Mouse (Mus musculus): ENCODE results near the gene Ralgps1.

DNA sequence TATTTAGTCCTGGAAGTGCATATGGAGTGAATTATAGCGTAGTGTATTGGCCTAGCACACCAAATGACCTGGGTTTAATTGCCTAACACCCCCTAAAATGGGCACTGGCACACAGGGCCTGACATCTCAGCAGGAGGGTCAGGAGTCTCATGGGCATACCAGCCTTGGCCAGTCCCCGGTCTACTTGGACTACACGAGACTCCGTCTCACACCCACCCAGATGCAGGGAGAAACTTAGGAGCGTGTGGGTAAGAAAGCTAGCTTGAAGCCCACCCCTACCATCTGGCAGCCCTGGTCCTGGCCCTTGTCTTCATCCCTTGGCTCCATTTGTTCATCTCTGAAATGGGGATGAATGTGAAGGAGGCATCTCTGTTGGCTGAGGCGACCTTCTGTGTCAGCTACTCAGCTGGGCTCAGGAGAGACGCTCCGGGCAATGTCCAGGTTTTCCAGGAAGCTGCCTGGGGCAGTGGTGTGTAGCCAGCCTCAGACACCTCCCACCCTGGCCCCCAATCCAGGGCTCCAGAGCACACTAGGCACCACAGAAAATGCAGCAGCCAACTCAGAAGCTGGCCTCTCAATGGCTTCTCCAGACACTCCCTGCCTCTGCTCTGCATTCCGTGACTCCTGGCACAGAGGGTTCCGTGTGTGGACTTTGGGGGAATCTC lies 150.5 kb downstream of the Ralgps1 start:
- TF ChIP-seq EP300 (optimal IDR thresholded peaks at IDR 0.05) = no peak
- no peak for TF ChIP-seq CTCF (IDR thresholded peaks at IDR 0.05; ENCODE audit: low read depth)
